Mouse (Mus musculus) left cerebral cortex, postnatal 25 days (tissue): ENCODE measurements around the gene Ulk1. TPM values are rescaled to one million over a fixed set of nuclear protein-coding genes. Genes with fewer than 3 reads are reported as not detected.
"Not testable (repeated sequence)": the region's sequence is repeated elsewhere in the genome, so short reads cannot be mapped to it uniquely, and the experiment has no call there.

Experiments used
- DNase-seq, 2 experiments: peaks; one replicate each; pipeline ENCODE4 v3.0.0; 2022; ENCODE audit warnings: low spot score in 2 of 2, mixed read lengths in 1 of 2
- intact Hi-C: fragments of 180-260 bp; cut with DNase I; formaldehyde crosslinking; loops from one replicate; pipeline ENCODE4 v1.15.1; 2025
- total RNA-seq, 2 experiments: library from RNA; stranded (reverse); gene quantifications; 2 replicates each; pipeline ENCODE4 v1.2.3; 2021

The Ulk1 gene
- total RNA-seq = 10 to 100 TPM; 66.8 to 72.7 TPM

DNA sequence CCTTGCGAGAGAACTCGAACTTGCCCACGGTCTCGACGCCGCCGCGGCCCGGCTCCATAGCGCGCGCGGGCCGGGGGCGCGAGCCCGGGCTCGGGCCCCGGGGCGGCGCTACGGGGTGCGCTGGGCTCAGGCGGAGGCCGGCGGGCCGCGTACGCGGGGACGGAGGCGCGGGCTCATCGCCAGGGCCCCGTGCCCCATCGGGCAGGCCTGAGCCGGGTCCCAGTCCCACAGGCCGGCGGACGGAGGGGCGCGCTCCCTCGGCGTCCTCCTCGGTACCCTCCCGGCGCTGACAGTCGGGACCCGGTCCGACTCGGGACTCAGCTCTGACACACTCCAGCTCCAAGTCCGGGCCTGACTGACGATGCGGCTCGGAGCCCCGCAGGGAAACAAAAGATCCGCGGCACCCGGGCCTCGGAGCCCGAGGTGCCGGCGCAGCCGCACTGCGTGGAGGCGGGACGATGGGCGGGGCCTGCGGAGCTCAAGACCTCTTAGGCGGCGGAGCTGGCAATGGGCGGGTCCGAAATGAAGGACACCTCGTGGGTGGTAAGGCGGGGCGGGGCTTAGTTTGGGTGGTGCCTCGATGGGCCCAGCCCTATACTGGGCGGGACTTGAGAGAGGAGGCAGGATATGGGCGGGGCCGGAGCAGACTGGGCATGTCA is at the start of gene Ulk1:
TSS of gene Ulk1 (minus strand) at position 431 of the 659 bp plus-strand sequence.
- DNase-seq = peak; percentile 98 to 100
- intact Hi-C loops = no loop called here

DNA sequence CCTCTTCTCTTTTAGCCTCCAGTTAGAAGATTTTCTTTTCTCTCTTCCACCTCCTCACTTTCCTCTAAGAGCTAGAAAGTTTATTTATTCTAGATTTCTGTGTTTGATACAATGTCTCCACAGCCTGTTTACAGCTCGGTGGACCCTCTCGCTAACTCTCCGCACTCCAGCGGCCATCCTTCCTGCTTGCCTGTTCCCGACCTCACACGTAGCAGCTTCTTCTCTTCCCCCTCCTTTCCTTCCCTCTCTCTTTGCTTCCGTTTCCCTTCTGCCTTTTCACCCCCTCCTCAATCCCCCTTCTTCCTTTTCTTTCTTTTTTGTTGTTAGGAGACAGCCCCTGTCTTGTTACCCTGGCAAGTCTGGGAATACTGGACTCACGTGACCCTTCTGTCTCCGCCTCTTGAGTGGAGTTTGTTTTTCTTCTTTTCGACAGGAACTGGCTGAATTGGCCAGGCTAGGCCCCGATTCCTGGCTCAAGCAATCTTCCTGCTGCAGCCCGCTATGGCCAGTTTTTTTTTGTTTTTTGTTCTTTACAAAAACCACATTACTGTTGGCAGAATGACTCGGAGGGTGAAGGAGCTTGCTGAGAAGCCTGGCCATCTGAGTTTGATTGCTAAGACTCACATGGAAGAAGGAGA is 49.2 kb upstream of the Ulk1 start:
- intact Hi-C loops = no loop called here
- DNase-seq = peak; percentile 22 to 31

DNA sequence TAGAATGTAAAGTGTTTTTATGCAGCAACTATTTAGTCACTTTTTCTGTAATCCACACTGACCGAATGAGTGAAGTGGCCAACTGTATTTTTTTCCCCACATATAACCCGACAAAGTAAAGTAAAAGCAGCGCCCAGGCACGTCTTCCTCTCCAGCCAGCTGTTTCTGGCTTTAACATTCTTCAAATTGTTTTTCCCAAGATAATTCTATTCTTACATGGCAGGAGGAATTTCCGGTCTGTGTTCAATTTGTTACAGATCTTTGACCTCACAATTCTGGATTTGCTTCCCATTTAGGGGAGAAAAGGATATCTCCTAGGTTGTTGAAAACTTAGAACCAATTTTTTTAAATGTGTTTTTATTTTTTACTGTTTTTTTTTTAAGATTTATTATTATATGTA is 47.2 kb upstream of the Ulk1 start:
- intact Hi-C loops = no loop called here
- no peak for DNase-seq

DNA sequence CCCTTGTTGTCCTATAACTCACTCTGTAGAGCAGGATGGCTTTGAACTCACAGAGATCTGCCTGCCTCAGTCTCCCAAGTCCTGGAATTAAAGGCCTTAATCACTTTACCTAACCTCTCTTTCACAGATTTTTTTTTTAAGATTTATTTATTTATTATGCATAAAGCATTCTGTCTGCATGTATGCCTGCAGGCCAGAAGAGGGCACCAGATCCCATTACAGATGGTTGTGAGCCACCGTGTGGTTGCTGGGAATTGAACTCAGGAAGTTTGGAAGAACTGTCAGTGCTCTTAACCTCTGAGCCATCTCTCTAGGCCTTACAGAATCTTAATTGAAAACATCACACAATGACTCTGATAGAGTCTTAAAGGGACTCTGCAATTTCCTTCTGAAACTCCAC is 43.1 kb upstream of the Ulk1 start:
- intact Hi-C loops = loop anchor here (5.0 kb wide), 1 partner anchor 64 kb away; no protein-coding TSS in a partner anchor
- DNase-seq = no peak

DNA sequence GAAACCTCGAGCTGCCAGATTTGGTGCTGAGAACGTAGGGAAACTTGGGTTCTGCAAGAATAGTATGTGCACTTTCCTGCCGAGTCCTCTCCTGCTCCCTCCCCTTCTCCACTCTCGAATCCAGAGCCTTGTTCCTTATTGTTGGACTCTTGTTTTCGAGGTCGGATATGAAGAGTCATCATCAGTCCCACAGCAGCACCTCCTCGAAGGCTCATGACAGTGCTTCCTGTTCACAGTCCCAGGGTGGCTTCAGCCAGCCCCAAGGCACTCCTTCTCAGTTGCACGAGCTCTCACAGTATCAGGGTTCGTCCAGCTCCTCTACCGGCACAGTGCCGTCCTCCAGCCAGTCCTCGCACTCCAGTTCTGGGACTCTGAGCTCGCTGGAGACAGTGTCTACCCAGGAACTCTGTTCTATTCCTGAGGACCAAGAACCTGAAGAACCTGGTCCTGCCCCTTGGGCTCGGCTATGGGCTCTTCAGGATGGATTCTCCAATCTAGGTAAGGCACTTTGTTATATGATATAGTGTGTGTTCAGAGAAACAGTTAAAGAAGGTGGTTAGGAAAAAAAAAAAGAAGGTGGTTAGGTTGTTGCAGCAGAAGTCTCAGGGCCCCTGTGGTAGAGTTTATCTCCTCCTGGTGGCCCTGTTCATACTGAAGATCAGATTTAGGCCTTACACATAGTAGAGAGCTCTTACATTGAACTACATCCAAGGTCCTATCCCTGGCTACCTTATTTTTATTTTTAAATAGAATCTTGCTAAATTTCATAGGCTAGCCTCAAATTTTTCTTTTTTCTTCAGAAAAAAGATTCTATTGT is 31.4 kb upstream of the Ulk1 start:
- intact Hi-C loops = no loop called here
- no peak for DNase-seq

DNA sequence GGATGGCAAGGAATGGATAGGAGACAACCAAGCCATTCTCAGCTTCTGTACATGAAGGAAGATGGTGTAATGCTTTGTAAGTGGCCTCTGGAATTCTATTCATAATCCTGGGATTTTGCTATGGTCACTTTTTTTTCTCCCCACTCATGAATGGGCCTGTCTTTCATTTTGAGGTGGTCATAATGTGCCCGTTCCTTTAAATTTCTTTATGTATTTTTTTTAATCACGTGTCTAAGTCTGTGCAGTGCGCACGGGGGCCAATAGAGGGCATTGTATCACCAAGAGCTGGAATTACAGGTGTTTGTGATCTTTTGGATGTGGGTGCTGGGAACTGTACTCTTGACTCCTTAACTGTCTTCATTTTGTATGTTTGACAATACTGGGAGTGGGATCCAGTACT is 30.6 kb upstream of the Ulk1 start:
- DNase-seq = peak in 1 of 2 experiments; percentile 40

DNA sequence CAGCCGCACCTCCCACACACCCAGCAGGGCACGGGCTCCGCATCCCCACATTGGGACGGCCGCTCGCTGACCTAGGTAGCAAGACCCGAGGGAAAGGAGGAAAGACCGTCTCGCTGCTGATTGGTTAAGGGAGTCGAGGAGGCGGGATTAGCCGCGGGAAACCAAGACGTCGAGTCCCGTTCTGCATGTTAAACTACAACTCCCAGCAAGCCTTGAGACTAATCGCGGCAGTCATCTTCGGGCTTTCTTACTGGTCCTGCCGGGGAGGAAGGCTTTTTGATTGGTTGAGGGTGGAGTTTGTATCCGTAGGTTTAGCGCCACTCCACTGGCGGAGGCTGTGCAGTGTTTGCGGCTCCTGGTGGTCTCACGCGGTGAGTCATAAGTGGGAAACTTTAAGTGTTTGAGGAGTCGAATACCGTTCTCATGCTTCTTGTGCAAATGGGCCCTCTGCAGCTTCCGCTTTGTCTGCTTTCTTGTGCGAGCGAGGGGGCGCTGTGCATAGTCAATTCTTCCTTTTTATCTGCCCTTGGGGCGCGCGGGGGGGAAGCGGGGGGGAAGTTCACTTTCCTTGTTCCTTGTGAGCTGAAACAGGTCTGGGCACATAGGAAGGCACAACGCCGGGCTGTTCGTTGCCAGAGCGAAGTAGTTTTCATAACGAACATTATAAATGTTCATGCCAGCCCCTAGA is 29.9 kb upstream of the Ulk1 start, which contains the start of the genes Hscb and Chek2:
TSS of gene Hscb (minus strand) at position 100 of the 688 bp plus-strand sequence.
TSS of gene Chek2 (plus strand) at position 302 of the 688 bp plus-strand sequence.
- peak; percentile 98 to 99 for DNase-seq

More for the DNA sequence above, 30.6 kb upstream of the Ulk1 start:
- intact Hi-C loops = no loop called here

DNA sequence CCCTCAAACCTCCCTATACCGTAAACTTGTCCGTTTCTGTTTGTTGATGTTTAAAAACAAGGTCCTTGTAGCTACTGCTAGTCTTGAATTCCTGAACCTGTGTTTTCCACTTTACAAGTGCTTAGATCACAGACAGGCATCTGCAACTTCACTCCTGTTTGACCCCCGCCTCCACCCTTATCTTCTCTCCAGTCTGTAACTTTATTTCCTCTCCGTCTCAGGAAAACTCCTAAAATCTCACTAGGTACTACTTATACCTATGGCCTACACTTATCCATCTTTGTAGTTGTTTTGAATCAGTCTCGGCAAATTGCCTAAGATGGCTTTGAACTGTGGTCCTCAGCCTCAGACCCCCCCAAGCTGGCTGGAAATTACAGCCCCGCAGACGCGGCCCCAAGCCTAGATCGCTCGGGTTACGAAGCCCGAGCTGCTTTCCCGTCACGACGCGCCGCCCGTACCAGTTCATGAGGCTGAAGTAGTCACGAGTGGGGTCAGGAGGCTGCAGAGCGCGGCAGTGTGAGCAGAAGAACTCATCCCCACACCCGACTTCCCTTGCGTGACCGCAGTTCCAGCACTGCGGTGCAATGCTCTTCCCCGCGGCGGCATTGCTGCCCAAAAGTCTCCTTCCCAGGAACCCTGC is 29.3 kb upstream of the Ulk1 start:
- intact Hi-C loops = loop anchor here (5.0 to 10.0 kb wide), 2 partner anchors 373 to 496 kb away; partner anchors contain the start of gene Pitpnb

More for the DNA sequence above, 29.9 kb upstream of the Ulk1 start, which contains the start of the genes Hscb and Chek2:
- intact Hi-C loops = loop anchor here (5.0 to 10.0 kb wide), 2 partner anchors 372 to 495 kb away; partner anchors contain the start of gene Pitpnb

DNA sequence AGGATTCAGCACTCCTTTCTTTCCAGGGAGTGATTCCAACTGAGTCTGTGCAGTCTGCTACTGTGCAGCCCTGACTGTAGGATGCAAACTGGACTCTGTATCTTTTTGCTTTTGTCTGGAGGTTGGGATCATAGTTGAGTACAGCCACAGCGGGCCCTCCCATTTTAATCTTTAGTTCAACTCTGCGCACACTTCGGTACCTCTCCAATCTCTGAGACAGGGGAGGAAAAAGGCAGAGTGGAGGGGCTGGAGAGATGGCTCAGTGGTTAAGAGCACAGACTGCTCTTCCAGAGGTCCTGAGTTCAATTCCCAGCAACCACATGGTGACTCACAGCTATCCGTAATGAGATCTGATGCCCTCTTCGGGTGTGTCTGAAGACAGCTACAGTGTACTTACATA is 28.1 kb upstream of the Ulk1 start:
- DNase-seq = not testable (repeated sequence)
- intact Hi-C loops = loop anchor here (5.0 to 10.0 kb wide), 2 partner anchors 374 to 497 kb away; partner anchors contain the start of gene Pitpnb

More for the DNA sequence above, 29.3 kb upstream of the Ulk1 start:
- DNase-seq = no peak

DNA sequence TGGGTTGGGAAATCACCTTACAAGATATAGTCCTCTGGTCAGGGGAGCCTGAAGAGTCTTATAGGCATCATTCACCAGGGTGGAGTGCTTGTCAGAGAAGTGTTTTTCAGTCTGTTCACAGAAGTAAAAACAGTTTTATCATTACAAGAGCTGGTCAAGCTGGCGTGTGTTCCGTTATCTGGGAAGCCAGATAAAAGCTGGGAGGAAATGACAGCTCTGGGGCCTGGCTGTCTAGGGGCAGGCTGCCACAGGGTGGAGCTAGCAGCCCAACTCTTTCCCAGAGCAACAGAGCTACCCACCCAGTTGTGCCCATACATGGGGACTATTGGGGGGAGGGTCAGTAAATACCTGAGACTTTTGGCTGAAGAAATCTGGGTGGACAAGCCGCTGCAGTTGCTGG is 26.1 kb upstream of the Ulk1 start:
- intact Hi-C loops = loop anchor here (1.0 to 10.0 kb wide), 5 partner anchors 87 to 499 kb away; partner anchors contain the start of gene Pitpnb
- DNase-seq = peak; percentile 32 to 49

DNA sequence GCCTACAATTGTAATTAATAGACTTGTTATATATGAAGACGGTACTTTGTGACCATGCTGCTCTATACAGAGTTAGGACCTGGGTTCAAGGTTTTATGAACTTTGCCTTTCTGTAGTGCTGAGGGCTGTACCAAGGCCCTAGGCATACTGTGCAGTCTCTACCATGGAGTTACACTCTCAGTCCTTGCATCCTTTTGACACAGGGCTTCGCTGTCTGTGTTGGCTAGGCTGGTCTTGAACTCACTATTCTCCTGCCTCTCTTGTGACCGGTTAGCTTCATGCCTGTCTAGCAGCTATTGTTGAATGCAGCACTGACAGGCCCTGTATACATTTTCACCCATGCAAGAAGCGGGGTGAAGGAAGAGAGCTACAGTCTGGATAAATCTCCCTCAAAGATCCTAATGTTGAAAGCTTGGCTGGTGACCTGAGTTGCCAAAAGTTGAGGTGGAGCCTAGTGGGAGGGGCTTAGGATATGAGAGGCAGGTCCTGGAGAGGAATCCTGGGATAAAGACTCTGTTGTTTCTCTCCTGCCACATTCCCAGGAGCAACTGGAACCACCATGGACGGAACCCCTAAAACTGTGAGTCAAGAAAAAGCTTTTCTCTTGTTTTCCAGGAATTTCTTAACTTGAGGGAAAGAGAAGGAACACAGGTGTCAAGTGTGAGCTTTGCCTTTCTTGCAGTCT is 21.3 kb upstream of the Ulk1 start:
- DNase-seq = no peak
- intact Hi-C loops = loop anchor here (10.0 kb wide), 1 partner anchor 504 kb away; the partner anchor contains the start of gene Pitpnb

DNA sequence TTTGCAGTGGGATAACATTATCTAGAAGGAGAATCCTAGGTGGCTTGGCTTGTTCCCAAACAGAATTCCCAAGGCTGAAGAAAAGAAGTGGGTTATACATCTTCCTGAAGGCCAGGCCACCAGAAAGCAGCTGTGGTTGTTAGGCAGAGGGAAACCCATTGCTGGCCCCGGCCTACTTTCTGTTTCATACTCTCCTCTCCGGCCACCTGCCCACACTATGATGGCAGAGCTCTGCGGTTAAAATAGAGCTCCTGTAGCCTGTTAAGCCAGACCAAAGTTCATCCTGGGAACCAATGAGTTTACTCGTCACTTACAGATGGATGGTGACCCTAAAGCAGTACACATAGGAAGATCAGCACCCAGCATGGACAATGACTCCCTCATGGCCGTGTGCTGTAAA is 17.7 kb upstream of the Ulk1 start:
- no peak for DNase-seq
- intact Hi-C loops = no loop called here

DNA sequence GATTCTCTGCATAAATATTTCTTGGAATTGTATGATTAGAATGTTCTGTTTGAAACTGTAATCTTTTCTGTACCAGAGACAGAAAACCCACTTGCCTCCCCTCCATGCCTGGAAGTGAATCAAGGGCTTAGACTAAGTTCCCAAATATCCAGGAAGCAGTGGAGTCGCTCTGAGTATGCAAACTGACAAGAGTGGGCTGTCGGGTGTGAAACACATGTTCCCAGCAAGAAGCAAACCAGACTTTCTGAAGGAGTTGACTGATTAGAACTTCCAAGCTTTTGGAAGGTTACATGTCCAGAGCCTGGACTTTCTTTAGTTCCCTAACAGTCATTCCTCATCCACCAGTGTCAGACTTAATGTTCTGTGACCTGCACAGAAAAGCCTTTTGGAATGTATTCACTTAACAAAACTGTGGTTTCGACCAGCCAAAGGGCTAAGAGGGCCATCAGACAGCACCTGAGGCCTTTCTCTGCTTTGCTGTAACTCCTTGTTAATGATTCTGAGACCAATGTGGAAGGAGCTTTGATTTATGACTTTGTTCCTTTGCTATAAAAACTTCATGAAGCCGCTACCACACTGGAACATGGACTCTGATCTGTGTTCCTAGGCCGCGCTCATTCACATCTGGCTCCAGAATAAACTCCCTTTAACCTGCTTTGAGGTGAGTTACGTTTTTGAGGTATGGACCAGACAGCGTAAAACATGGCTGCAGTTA is 17.0 kb upstream of the Ulk1 start:
- intact Hi-C loops = no loop called here
- DNase-seq = peak; percentile 17 to 64

DNA sequence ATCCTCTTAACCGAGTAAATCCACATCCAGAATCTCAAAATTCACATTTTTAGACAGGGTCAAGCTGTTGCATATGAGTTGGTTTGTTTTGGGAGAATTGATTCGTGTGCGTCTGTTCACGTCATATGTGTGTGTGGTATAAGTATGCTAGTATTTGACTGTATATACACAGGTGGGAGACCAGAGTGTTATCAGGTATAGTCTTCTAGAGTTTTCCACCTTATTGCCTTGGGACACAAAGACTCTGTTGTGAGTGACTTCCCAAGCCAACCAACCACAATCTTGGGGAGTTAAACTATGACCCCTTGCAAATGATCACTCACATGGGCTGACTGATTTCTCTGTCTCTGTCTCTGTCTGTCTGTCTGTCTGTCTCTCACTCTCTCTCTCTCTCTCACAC is 14.5 kb upstream of the Ulk1 start:
- no peak for DNase-seq
- intact Hi-C loops = no loop called here

DNA sequence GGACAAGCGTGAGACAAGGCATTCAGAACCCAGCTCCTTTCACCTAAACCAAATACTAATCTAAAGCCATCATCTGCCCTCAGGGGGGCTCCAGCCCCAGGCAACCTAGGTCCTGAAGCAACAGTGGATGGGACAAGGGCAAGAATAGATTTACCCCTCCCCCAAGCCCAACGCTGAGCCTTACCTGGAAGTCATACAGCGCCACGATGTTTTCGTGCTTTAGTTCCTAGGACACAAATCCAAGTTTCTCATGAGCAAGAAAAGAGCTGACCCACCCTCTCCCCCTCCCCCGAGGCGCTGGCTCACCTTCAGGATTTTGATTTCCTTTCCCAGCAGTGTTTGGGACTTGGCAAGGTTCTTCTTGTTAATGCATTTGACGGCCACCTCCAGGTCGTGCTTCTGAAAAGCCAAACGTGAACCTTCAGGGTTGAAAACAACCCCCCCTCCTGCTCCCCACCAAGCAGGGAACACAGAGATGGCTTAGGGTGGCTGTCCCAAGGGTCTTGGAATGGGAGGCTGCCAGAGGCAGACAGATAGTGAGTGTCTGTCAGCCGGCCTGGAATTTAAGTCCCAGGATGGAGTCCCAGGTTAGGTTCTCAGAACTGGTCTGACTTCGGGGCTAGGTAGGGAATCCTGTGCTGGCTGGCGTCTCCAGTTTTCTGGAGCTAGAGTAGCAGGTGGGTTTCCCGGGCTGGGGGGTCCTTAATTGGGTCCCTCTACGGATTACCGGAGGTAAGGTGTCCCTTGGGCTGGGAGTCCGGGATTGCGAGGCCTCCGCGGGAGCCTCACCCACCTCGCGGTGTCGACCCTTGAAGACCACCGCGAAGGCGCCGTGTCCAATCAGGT is 853 bp downstream of the Ulk1 start:
- intact Hi-C loops = no loop called here
- peak in 1 of 2 experiments; percentile 14 for DNase-seq

DNA sequence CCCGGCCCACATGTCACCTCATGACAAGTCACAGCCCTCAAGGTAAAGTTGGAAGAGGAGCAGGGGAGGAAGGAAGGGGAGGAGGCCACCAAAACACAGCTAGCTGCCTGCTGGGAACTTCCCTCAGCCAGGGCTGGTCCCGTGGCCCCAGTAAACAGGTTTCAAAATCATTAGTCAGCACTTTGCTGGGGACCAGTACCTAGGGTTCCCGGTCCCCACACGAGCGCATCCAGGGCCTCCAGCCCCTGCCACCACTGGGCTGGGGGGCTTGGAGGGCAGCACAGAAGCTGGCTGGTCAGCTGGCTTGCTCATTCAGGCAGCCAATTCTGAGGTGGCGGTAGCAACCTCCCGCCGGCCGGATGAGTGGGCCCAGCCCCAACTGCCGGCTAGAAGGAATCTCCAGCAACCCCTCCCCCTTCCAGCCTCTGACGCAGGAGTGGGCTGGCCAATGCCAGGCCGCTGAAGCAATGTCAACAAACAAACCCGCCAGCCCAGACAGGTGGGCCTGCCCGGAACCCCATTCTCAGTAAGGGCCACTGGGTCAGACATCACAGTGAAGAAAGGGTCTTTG is 1.8 kb downstream of the Ulk1 start:
- peak; percentile 86 to 90 for DNase-seq
- intact Hi-C loops = no loop called here
